27 mouse cellular contexts compared by ENCODE assay signal in genomic region chr10:75220722-75221121, GRCm38 (mm10). TPM values are rescaled to one million over a fixed set of nuclear protein-coding genes. Genes with fewer than 3 reads are reported as not detected.
A peak's percentile ranks its signal among the peaks of the same experiment; 100 is the strongest.
DNase-seq lines count a peak whose midpoint lies in the region; ATAC-seq and TF ChIP-seq lines count a peak whose summit lies in the region.
"Had no signal": no experiment of that assay in that cellular context is flagged by ENCODE, and none has a peak within 500 bp of the region (broad histone marks: within the 10 kb centered on the region; RNA-seq: fewer than 3 reads in every experiment).

No protein-coding gene starts in this region.

- DNase-seq in CH12.LX (ENCODE audit: extremely low read depth) = no peak
- DNase-seq in frontal cortex, postnatal 36 days (ENCODE audit: low spot score in 2 of 2) = no peak
- DNase-seq: adrenal gland, adult 2 months; adrenal gland, postnatal 10 days; adrenal gland, postnatal 25 days; cerebellum, adult 11 months; cerebellum, adult 18-20 months; cerebellum, adult 8-10 months; cerebellum, adult 9-11 months; cerebellum, postnatal 14 days; cerebellum, postnatal 36 days; embryo, embryonic 11 days had no signal

- ATAC-seq in intestine, postnatal 0 days = peak; percentile 29; the same call in 1 of the 2 replicates
- no peak for ATAC-seq in intestine, embryonic 16.5 days
- peak; percentile 51; the same call in 1 of the 2 replicates for ATAC-seq in liver, embryonic 15.5 days (ENCODE audit: insufficient read depth)
- ATAC-seq in liver, embryonic 12.5 days = no peak
- ATAC-seq: activated CD4-positive, CD25-positive, alpha-beta regulatory T cell, adult 4 months; forebrain, embryonic 14.5 days; forebrain, embryonic 16.5 days; Patski had no signal

- dilution Hi-C loops in CH12.LX (cut with MboI; ENCODE audit: extremely low pct_ligation_motif_present, extremely low pct_unique_long_range_greater_than_20kb, low sequenced_read_pairs) = no loop called here

- no peaks in the 10 kb centered on the region for H3K27me3 ChIP-seq in intestine, postnatal 0 days (replicated peaks; ENCODE audit: control insufficient read depth, insufficient read depth, low read length)
- H3K27me3 ChIP-seq in intestine, embryonic 16.5 days (replicated peaks; ENCODE audit: control insufficient read depth, insufficient read depth, low read length) = no peaks in the 10 kb centered on the region
- H3K27me3 ChIP-seq in liver, embryonic 15.5 days = no peaks in the 10 kb centered on the region
- H3K27me3 ChIP-seq in liver, embryonic 12.5 days (replicated peaks) = no peaks in the 10 kb centered on the region
- H3K27me3 ChIP-seq in CH12.LX (replicated peaks) = no peaks in the 10 kb centered on the region
- no peaks in the 10 kb centered on the region for H3K27me3 ChIP-seq in small intestine, adult 2 months (ENCODE audit: control insufficient read depth, insufficient read depth, low read length)
- H3K27me3 ChIP-seq: embryonic facial prominence, embryonic 13.5 days; embryonic facial prominence, embryonic 15.5 days; forebrain, embryonic 12.5 days; Patski had no signal

- TF ChIP-seq CTCF in intestine, postnatal 0 days (IDR thresholded peaks at IDR 0.05; ENCODE audit: low read depth) = no peak
- TF ChIP-seq CTCF in CH12.LX (conservative IDR thresholded peaks at IDR 0.05 in 1 of 2, IDR thresholded peaks at IDR 0.05 in 1 of 2; ENCODE audit: low read depth in 2 of 2, low read length in 2 of 2) = no peak
- no peak for TF ChIP-seq CTCF in small intestine, adult 2 months (IDR thresholded peaks at IDR 0.05; ENCODE audit: extremely low read depth, insufficient read length, insufficient replicate concordance, low read depth, low read length)

- H3K9me3 ChIP-seq in intestine, postnatal 0 days (ENCODE audit: control insufficient read depth) = no peaks in the 10 kb centered on the region
- no peaks in the 10 kb centered on the region for H3K9me3 ChIP-seq in intestine, embryonic 16.5 days (ENCODE audit: control insufficient read depth, low read length)
- H3K9me3 ChIP-seq in liver, embryonic 15.5 days (replicated peaks) = no peaks in the 10 kb centered on the region
- no peaks in the 10 kb centered on the region for H3K9me3 ChIP-seq in liver, embryonic 12.5 days (replicated peaks)
- H3K9me3 ChIP-seq in CH12.LX (replicated peaks; ENCODE audit: low read length) = peaks cover 8% of the 10 kb centered on the region
- H3K9me3 ChIP-seq: embryonic facial prominence, embryonic 13.5 days; embryonic facial prominence, embryonic 15.5 days; forebrain, embryonic 10.5 days; forebrain, embryonic 12.5 days; G1E had no signal

- no peak for TF ChIP-seq RAD21 in CH12.LX (IDR thresholded peaks at IDR 0.05; ENCODE audit: low read depth, low read length)

- peaks cover 49% of the 10 kb centered on the region for H3K79me2 ChIP-seq in CH12.LX (replicated peaks; ENCODE audit: control insufficient read depth, extremely low read depth, insufficient read depth, poor library complexity, severe bottlenecking)

- TF ChIP-seq POLR2A in CH12.LX (IDR thresholded peaks at IDR 0.05; ENCODE audit: low read depth, low read length) = no peak
- no peak for TF ChIP-seq POLR2A in small intestine, adult 2 months (IDR thresholded peaks at IDR 0.05; ENCODE audit: low read depth, low read length)

- in situ Hi-C loops in CH12.LX (cut with MboI; ENCODE audit: low pct_ligation_motif_present, low pct_unique_long_range_greater_than_20kb, low sequenced_read_pairs) = no loop called here

- WGBS in intestine, postnatal 0 days = 81% methylated on average over 3 of the region's 3 CpGs
- 85% methylated on average over 3 of the region's 3 CpGs for WGBS in intestine, embryonic 16.5 days
- 50% methylated on average over 3 of the region's 3 CpGs for WGBS in liver, embryonic 15.5 days (ENCODE audit: insufficient replicate concordance)
- 67% methylated on average over 3 of the region's 3 CpGs for WGBS in liver, embryonic 12.5 days (ENCODE audit: insufficient replicate concordance)
- WGBS in small intestine, adult 2 months = 83% methylated on average over 3 of the region's 3 CpGs

- H3K27ac ChIP-seq in intestine, postnatal 0 days (ENCODE audit: low read depth, low read length) = no peak overlapping the region
- no peak overlapping the region for H3K27ac ChIP-seq in intestine, embryonic 16.5 days (ENCODE audit: low read length)
- H3K27ac ChIP-seq in liver, embryonic 15.5 days (replicated peaks) = no peak overlapping the region
- no peak overlapping the region for H3K27ac ChIP-seq in liver, embryonic 12.5 days
- H3K27ac ChIP-seq in CH12.LX (ENCODE audit: insufficient read depth, low read depth) = peak overlapping the region; percentile 29; the same call in 1 of the 2 replicates
- peak overlapping the region; percentile 40; the same call in 1 of the 2 replicates for H3K27ac ChIP-seq in small intestine, adult 2 months (ENCODE audit: insufficient read depth, low read depth, low read length)
- H3K27ac ChIP-seq: embryonic facial prominence, embryonic 13.5 days; embryonic facial prominence, embryonic 15.5 days; forebrain, embryonic 10.5 days; forebrain, embryonic 12.5 days had no signal

- H3K4me1 ChIP-seq in intestine, postnatal 0 days (replicated peaks; ENCODE audit: control insufficient read depth, insufficient read depth, low read length) = peaks cover 25% of the 10 kb centered on the region; the same call in 1 of the 2 replicates
- H3K4me1 ChIP-seq in intestine, embryonic 16.5 days (ENCODE audit: control insufficient read depth, insufficient read depth, low read length) = peaks cover 29% of the 10 kb centered on the region
- H3K4me1 ChIP-seq in liver, embryonic 15.5 days (replicated peaks) = peaks cover 30% of the 10 kb centered on the region
- H3K4me1 ChIP-seq in liver, embryonic 12.5 days = peaks cover 32% of the 10 kb centered on the region
- peaks cover 17 to 61% of the 10 kb centered on the region in 2 experiments for H3K4me1 ChIP-seq in CH12.LX (ENCODE audit: control insufficient read depth in 1 of 2, insufficient read depth in 2 of 2)
- peaks cover 28% of the 10 kb centered on the region for H3K4me1 ChIP-seq in small intestine, adult 2 months (ENCODE audit: control insufficient read depth, insufficient read depth, insufficient read length, low read length)

- H3K9ac ChIP-seq in intestine, postnatal 0 days (ENCODE audit: low read depth, low read length) = no peak overlapping the region
- no peak overlapping the region for H3K9ac ChIP-seq in intestine, embryonic 16.5 days (ENCODE audit: low read depth, low read length)
- no peak overlapping the region for H3K9ac ChIP-seq in liver, embryonic 15.5 days
- H3K9ac ChIP-seq in liver, embryonic 12.5 days = no peak overlapping the region
- no peak overlapping the region for H3K9ac ChIP-seq in CH12.LX (ENCODE audit: insufficient read depth, low read depth)
- H3K9ac ChIP-seq: embryonic facial prominence, embryonic 13.5 days; embryonic facial prominence, embryonic 15.5 days; forebrain, embryonic 12.5 days had no signal

- no peak overlapping the region for H3K4me2 ChIP-seq in intestine, postnatal 0 days (replicated peaks; ENCODE audit: low read depth)
- no peak overlapping the region for H3K4me2 ChIP-seq in intestine, embryonic 16.5 days (ENCODE audit: low read depth, low read length)
- no peak overlapping the region for H3K4me2 ChIP-seq in liver, embryonic 15.5 days
- no peak overlapping the region for H3K4me2 ChIP-seq in liver, embryonic 12.5 days
- no peak overlapping the region for H3K4me2 ChIP-seq in CH12.LX (ENCODE audit: insufficient read depth, low read depth, poor library complexity, severe bottlenecking)
- H3K4me2 ChIP-seq: embryonic facial prominence, embryonic 13.5 days; embryonic facial prominence, embryonic 15.5 days; forebrain, embryonic 12.5 days had no signal

- H3K4me3 ChIP-seq in intestine, postnatal 0 days (ENCODE audit: low read depth, low read length) = no peak overlapping the region
- no peak overlapping the region for H3K4me3 ChIP-seq in intestine, embryonic 16.5 days (ENCODE audit: low read length)
- H3K4me3 ChIP-seq in liver, embryonic 15.5 days (replicated peaks) = no peak overlapping the region
- H3K4me3 ChIP-seq in liver, embryonic 12.5 days = no peak overlapping the region
- no peak overlapping the region for H3K4me3 ChIP-seq in CH12.LX (replicated peaks in 1 of 3; ENCODE audit: low read depth in 2 of 3, low read length in 2 of 3, poor library complexity in 1 of 3)
- no peak overlapping the region for H3K4me3 ChIP-seq in small intestine, adult 2 months (ENCODE audit: low read depth, low read length)
- H3K4me3 ChIP-seq: embryonic facial prominence, embryonic 13.5 days; embryonic facial prominence, embryonic 15.5 days; erythroblast, embryonic 14.5 days; forebrain, embryonic 10.5 days; forebrain, embryonic 12.5 days had no signal

- H3K36me3 ChIP-seq in intestine, postnatal 0 days (ENCODE audit: control insufficient read depth, insufficient read depth) = 0 out of 2 replicates have a peak, but pooled peaks cover 3% of the 10 kb centered on the region
- H3K36me3 ChIP-seq in intestine, embryonic 16.5 days (ENCODE audit: control insufficient read depth, insufficient read depth, low read length) = no peaks in the 10 kb centered on the region
- H3K36me3 ChIP-seq in liver, embryonic 15.5 days (replicated peaks) = no peaks in the 10 kb centered on the region
- no peaks in the 10 kb centered on the region for H3K36me3 ChIP-seq in liver, embryonic 12.5 days
- peaks cover 0 to 7% of the 10 kb centered on the region in 2 experiments for H3K36me3 ChIP-seq in CH12.LX (replicated peaks in 1 of 2; ENCODE audit: control insufficient read depth in 1 of 2, insufficient read depth in 1 of 2, low read length in 1 of 2)
- no peaks in the 10 kb centered on the region for H3K36me3 ChIP-seq in small intestine, adult 2 months (ENCODE audit: control insufficient read depth, insufficient read depth, low read length)
- H3K36me3 ChIP-seq: embryonic facial prominence, embryonic 13.5 days; embryonic facial prominence, embryonic 15.5 days; forebrain, embryonic 12.5 days had no signal

- no peak for TF ChIP-seq EP300 in CH12.LX (IDR thresholded peaks at IDR 0.05; ENCODE audit: low read length)

TF ChIP-seq in CH12.LX, 34 proteins besides CTCF, POLR2A, EP300 and RAD21 (continues in another document):
- no peak for TF ChIP-seq JUND (conservative IDR thresholded peaks at IDR 0.05; ENCODE audit: low read depth, low read length)
- TF ChIP-seq MYC (IDR thresholded peaks at IDR 0.05; ENCODE audit: low read depth, low read length) = no peak
- no peak for TF ChIP-seq SIN3A (IDR thresholded peaks at IDR 0.05; ENCODE audit: low read length)
- TF ChIP-seq E2F4 (IDR thresholded peaks at IDR 0.05; ENCODE audit: insufficient replicate concordance, low read depth, low read length) = no peak
- TF ChIP-seq SMC3 (IDR thresholded peaks at IDR 0.05; ENCODE audit: low read depth, low read length) = no peak

RNA-seq across cellular contexts. Expression of gene Specc1l, which starts 8.8 kb away (rescaled TPM):
- 13.0 and 14.2 TPM in 2 replicates for polyA plus RNA-seq in intestine, postnatal 0 days (2015; fragmentation: Nextera tagmentation; extraction: Ambion mirVana)
- polyA plus RNA-seq in intestine, embryonic 16.5 days (2015; fragmentation: Nextera tagmentation; extraction: Ambion mirVana) = 22.1 and 23.1 TPM in 2 replicates
- 5.0 and 6.6 TPM in 2 replicates for polyA plus RNA-seq in liver, embryonic 15.5 days (2015; fragmentation: Nextera tagmentation; extraction: Ambion mirVana)
- 13.2 and 13.4 TPM in 2 replicates for polyA plus RNA-seq in liver, embryonic 12.5 days (2016; fragmentation: Nextera tagmentation; extraction: Ambion mirVana)
- total RNA-seq in CH12.LX (2012; rRNA removed) (21.0 and 21.1 TPM in 2 replicates), CH12.LX (2014; rRNA removed) (15.3 and 18.6 TPM in 2 replicates)
- polyA plus RNA-seq in CH12.LX (2012; ENCODE audit: insufficient read length, low read depth) = 23.6 and 25.1 TPM in 2 replicates
- 16.2 and 48.2 TPM in 2 replicates for polyA plus RNA-seq in small intestine, adult 2 months (2012; rRNA removed)

Comparison
In these comparisons a context has a peak if more than half of its experiments do, and no peak if none do; other contexts are left out.
1. ATAC-seq: peak in intestine, postnatal 0 days (single experiment) and liver, embryonic 15.5 days (single experiment); none in intestine, embryonic 16.5 days (single experiment) and liver, embryonic 12.5 days (single experiment).
2. H3K27ac ChIP-seq: peak in CH12.LX (single experiment) and small intestine, adult 2 months (single experiment); none in intestine, postnatal 0 days (single experiment), intestine, embryonic 16.5 days (single experiment), liver, embryonic 15.5 days (single experiment) and liver, embryonic 12.5 days (single experiment).